Mouse (Mus musculus) monocyte, adult 59 days (primary cell): ENCODE data around the gene Zfp52. TPM values are rescaled to one million over a fixed set of nuclear protein-coding genes. Genes with fewer than 3 reads are reported as not detected.

Experiments
- total RNA-seq, 2 experiments: library from RNA; stranded (reverse); gene quantifications; one replicate each; pipeline ENCODE4 v1.2.4; 2023

The Zfp52 gene
- 10 to 100 TPM; 15.1 to 18.7 TPM for total RNA-seq

DNA sequence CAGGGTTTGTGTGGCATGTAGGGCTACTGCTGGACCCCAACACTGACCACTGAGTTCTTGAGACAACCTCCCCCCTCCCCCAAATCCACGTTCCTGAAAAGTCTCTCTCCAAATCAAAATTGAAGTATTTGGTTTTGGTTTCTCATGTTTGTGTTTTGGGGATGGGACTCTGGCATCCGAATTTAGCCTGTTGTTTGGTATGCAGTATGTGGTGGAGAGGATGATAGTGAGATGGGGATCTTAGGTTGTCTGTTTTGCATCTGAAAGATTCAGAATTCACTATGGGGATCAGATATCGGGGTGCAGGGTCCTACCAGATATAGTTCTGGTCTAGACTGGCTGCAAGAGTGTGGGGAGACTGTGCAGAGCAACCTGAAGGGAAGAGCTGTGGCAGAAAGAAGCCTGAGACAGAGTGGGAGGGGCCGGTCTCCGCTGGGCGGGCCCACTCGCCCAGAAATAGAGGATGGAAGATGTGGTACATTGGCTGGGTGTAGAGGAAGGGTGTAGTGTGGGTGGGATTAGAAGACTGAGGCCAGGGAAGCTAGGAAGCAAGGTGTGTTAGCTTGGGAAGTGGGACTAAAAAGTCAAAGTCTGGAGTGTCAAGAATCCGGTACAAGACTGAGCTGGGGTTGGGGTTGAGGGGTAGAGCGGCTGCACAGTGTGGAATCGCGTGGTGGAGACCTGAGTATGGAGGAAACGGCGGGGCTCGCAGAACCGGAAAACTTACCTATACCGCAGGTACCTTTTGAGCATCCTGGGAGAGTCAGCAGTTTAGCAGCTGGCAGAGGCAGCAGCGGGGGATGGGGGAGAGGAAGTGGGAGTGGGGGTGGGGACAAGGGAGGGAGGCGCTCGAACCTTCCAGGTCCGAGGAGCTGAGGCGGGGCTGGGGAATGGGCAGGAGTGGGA lies at the start of gene Zfp52:
Zfp52 (plus strand) TSS at position 444 of the 906 bp plus-strand sequence.

DNA sequence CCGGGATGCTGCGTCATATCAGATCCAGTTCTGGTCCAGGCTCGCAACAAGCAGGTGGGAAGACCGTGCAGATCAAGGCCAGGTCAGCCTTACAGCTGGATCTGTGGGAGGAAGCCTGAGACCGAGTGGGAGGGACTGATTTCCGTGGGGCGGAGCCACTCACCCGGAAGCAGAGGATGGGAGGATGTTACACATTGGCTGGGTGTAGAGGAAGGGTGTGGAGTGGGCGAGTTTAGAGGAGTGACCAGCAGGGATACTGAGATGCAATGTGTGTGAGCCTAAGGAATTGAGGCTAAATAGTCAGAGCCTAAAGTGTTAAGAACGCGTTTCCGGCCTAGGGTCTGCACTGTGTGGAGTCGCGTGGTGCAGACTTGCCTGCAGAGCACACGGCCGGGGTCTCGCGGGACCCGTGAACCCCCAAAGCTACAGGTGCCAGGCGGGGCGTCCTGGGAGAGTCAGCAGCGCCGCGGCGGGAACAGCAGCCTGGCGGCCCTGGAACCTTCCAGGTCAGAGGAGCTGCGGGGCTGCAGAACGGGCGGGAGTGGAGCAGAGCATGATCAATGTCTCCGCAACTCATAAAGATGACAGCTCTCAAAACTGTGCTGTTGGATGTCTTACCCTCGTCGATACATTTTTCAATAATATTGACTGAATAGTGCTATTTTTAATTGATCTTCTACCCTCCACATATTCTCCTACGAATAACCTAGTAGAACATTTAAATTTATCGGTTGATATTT lies 46.4 kb upstream of the Zfp52 start, which contains the start of gene Zfp53:
Zfp53 (plus strand) TSS at position 239 of the 740 bp plus-strand sequence.

DNA sequence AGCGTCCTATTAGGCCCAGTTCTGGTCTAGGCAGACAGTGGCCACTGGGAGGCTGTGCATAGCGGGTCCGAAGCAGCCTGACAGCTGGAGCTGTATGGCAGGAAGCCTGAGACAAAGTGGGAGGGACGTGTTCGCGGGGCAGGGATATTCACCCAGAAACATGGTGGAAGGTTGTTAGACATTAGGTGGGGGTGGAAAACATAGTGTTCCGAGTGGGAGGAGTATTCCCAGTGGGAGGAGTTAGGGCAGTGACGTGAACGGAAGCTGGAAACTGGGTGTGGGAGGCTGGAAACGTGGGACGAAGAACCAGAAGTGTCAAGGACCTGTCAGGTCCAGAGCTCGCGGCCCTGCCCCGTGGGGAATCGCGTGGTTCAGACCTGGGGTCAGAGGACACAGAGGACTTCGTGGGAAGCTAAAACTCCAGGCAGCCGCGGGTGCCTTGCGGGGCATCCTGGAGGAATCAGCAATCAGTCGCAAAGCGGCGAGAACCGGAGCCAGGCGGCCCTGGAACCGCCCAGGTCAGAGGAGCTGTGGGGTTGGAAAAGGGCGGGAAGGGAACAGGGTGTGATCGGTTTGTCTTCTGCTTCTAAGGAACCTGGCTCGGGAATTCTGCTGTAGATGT lies 31.5 kb downstream of the Zfp52 start, which contains the start of gene Zfp948:
Zfp948 (plus strand) TSS at position 281 of the 622 bp plus-strand sequence.

Other genes starting within 250 kb of the Zfp52 start
- gene Vmn1r237, start 223.7 kb upstream of the Zfp52 start, total RNA-seq: not detected
- gene Zfp677, start 151.8 kb upstream of the Zfp52 start, total RNA-seq: 1 to 10 TPM; 2.8 to 3.0 TPM
- 1 to 10 TPM; 1.6 TPM for gene Zfp54, start 112.3 kb upstream of the Zfp52 start, total RNA-seq
- gene Zfp51, start 85.2 kb upstream of the Zfp52 start, total RNA-seq: 1 to 10 TPM; 5.4 to 6.7 TPM
- 10 to 100 TPM; 12.2 to 14.5 TPM for gene Zfp53, start 46.5 kb upstream of the Zfp52 start, total RNA-seq
- gene Zfp948, start 31.5 kb downstream of the Zfp52 start, total RNA-seq: 1 to 10 TPM; 3.1 to 3.9 TPM
- 1 to 10 TPM; 7.3 to 9.6 TPM for gene Zfp983, start 115.1 kb downstream of the Zfp52 start, total RNA-seq
- 1 to 10 TPM; 3.2 to 7.8 TPM for gene Gm10226, start 156.3 kb downstream of the Zfp52 start, total RNA-seq
- 1 to 10 TPM; 3.3 to 3.7 TPM for gene Zfp760, start 172.2 kb downstream of the Zfp52 start, total RNA-seq
- 1 to 10 TPM; 2.1 to 5.3 TPM for gene Zfp229, start 195.3 kb downstream of the Zfp52 start, total RNA-seq